Mouse (Mus musculus) gastrocnemius, postnatal 4 days (tissue): ENCODE measurements around the gene Syt13. TPM values are rescaled to one million over a fixed set of nuclear protein-coding genes. Genes with fewer than 3 reads are reported as not detected.

Source experiments
- DNase-seq, 2 experiments: peaks; one replicate each; pipeline ENCODE4 v3.0.0; 2021 to 2022; ENCODE audit warnings: low spot score in 2 of 2, mixed read lengths in 2 of 2
- total RNA-seq, 2 experiments: library from RNA; stranded (reverse); gene quantifications; 2 replicates each; pipeline ENCODE4 v1.2.3; 2021

Syt13 gene
- total RNA-seq, 2 experiments from 2014 or later, result 3.5 to 4.1 TPM

- DNase-seq, result no peak
Observed at GRCm38 (mm10) chr2:92920709-92921108, 5.8 kb downstream of the Syt13 start.

DNA sequence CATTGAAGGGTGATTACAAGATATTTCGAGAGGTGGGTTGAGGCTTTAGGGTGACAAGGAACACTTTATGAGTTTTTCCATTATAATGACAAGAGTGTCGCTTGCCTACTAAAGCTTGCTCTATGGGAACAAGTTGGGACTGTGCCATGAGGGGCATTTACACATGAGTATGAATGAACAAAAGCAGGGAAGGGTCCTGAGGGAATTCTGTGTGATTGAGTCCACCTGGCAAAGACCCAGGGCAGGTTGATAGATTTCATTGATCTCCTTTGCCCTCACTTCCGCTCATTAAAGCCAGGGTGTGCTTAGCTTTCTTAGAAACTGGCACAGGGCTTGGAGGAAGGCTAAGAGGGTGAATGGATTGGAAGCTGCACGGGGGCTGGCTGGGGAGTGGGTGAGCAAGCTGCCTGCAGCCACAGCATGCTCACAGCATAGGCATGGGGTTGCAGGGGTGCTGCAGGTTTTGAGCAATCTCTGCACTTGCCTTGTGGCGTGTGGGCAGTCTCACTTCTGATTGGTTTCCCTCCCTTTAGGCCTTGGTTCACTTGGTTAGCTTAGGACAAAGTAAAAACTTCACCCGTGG, 9.9 kb downstream of the Syt13 start:
- DNase-seq, result no peak

- no peak for DNase-seq
Observed at GRCm38 (mm10) chr2:92929696-92930095, 14.8 kb downstream of the Syt13 start.

- DNase-seq, result no peak
Observed at GRCm38 (mm10) chr2:92931061-92931460, 16.2 kb downstream of the Syt13 start.

GRCm38 (mm10) chr2:92933379-92933778, 18.5 kb downstream of the Syt13 start:
- no peak for DNase-seq

DNA sequence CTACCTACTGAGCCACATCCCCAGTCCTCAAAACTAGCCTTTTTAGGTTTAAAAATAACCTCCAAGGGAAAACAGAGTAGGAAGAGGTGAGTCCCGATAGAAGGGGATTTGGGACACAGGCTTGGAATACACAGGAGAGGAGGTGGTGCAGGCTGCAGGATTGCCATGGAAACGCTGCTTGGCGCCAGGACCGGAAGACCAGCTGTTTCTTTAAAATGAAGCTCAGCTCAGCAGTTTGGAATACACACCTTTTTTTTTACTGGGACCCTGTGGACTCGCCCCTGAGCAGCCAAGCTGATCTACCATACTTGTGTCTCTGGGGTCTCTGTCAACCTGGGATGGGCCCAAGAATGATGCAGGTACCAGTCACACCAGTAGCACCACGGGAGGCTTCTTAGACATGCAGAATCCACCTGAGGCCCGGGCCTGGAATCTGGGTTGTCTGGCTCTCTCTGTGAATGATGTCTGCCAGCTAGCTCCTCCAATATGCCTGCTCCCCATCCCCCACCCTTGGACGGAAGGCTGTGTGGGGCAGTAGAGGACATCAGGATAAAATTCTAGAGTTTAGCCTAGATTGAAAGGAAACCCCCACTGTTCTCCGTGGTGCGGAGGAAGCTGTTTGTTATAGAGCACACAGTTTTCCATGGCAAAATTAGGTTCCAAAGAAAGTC, 19.5 kb downstream of the Syt13 start:
- no peak for DNase-seq

- DNase-seq, result no peak
Observed at GRCm38 (mm10) chr2:92935483-92935882, 20.6 kb downstream of the Syt13 start.

DNA sequence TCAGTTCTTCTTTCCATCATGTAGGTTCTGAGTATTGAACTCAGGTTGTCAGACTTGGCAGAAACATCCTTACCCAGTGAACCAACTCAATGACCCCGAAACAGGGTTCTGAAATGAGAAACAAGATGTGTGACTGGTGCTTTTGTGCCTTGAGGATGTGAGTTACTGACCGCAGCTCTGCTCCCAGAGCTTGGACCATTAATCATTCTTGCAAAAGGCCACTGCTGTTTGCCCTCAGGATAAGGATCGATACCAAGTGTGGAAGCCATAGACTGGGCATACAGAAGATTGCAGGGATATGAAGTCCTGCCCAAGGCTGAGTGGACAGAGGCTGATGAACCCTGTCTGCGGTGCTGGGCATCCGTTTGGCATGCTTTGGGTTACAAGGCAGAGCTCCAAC, 23.2 kb downstream of the Syt13 start:
- DNase-seq, result no peak

- DNase-seq, result no peak
Observed at GRCm38 (mm10) chr2:92938827-92939226, 23.9 kb downstream of the Syt13 start.

GRCm38 (mm10) chr2:92940963-92941362, 26.1 kb downstream of the Syt13 start:
- no peak for DNase-seq

GRCm38 (mm10) chr2:92941463-92941862, 26.6 kb downstream of the Syt13 start:
- DNase-seq, result no peak

DNA sequence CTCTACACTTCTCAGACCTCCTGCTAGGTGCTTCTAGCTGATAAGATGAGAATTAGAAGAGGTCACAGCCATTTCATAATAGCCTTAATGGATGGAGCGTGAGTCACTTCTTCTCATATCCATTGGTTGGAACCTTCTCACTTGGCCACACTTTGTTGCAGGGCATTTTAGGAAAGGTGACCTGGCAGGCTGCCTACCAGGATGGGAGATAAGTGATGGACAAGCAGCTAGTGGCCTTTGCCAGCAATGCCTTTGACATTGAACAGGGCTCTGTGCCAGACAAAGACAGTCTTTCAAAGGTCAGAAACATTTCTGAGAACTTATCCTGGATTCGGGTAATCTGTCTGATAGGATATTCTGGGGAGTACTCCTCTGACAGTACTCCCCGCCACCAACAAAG, 28.5 kb downstream of the Syt13 start:
- DNase-seq, result no peak

GRCm38 (mm10) chr2:92944356-92944755, 29.5 kb downstream of the Syt13 start:
- DNase-seq, result no peak

DNA sequence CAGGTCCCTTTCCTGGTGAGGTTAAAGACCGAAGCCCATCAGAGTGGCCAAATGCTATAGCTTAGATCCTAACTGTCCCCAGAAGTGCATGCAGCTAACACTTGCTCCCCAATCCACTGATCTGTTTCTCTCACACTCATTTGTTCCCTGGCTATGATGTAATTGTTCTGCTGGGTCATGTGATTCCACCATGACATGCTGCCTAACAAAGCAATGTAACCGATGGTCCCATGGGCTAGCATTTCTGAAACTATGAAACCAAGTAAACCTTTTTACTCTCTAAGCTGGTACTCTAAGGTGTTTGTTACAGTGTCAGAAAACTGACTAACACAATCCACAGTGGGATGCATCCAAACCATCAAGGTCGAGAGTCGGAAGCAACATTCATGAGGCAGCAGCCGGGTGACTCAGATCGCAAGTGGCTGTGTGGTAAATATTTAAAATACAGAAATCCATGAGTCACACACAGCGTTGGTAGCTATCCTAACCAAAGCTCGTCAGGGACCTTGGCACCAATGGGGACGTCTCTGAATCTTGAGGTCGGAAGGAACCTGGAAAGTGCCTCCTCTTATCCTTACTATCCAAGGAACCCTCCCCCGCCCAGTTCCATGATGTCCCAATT, 30.3 kb downstream of the Syt13 start:
- DNase-seq, result no peak

DNA sequence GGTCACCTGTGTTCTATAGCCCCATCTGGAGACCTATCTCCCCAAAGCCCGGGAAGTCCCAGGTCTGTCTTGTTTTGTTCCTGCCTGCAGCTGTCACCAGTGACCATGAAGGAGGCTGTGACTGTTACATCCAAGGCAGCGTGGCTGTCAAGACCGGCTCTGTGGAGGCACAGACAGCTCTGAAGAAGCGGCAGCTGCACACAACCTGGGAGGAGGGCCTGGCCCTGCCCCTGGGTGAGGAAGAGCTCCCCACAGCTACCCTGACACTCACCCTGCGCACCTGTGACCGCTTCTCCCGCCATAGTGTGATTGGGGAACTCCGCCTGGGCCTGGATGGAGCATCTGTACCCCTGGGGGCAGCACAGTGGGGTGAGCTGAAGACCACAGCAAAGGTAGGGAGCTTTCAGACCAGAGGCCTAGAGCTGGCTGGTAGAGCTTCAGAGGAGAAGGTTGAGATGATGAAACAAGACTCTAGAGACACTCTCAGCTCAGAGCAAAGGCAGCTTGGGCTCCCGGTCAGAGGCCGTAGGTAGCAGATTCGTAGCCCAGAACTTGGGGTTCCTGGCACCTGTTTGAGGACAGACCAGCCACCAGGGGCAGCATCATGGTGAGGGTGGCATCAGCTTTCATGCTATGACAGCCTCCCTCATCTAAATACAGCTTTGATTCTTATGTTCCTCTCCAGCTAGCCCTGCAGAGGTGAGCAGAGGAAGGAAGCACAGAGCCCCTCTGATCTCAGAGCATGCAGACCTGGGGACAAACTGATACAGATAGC, 31.1 kb downstream of the Syt13 start:
- no peak for DNase-seq

DNA sequence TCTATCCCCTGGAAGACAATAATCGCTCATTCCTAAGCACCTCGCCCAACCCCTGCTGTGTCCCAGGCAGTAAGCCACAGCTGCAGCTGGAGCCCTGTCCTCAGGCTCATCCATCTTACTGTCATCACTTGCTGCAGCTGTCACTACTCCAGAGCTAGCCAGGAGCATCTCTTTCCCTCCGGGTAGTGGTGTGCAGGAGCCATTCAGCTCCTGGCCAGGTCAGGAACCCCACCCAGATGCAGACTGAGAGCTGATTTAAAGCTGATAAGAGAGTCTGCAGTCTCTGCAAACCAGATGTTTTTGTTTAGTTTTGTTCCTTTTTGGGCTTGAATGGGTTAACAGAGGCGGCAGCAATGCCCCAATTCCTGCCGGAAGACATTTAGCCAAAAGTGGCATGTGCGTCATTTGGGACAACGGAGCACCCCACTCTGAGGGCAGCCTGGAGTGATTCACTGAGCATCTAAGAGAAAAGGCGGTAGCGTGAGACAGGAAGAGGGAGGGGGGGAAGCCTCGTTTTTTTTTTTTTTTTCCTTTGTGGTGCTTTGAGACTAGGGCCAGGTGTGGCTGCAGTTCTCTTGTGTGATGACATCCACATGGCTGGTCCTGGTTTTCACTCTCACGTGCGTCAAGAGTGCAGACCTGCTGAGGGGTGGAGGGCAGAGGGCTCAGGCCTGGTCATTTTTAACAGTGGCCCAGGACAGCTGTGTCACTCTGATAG, 33.2 kb downstream of the Syt13 start:
- peak; percentile 55 to 71 for DNase-seq

- DNase-seq, result no peak
Observed at GRCm38 (mm10) chr2:92948699-92949300, 33.9 kb downstream of the Syt13 start.

DNA sequence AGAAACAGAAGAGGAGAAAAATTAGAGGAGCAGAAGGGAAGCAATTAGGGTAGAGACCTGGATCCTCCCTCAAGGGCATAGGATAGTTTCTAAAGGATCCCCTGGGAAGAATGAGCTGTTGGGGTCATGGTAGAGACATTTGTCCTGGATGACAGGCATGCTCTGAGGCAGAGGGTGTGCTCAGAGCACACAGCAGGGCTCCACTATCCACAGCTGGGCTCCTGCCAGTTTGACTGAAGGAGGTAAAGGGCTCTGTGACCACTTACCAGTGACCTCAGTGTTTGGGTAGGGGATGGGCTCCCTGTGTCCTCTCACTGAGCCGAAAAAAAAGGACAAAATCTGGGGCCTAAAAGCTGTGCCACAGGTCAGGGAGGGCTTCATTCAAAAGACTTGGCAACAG, 34.6 kb downstream of the Syt13 start:
- no peak for DNase-seq

DNA sequence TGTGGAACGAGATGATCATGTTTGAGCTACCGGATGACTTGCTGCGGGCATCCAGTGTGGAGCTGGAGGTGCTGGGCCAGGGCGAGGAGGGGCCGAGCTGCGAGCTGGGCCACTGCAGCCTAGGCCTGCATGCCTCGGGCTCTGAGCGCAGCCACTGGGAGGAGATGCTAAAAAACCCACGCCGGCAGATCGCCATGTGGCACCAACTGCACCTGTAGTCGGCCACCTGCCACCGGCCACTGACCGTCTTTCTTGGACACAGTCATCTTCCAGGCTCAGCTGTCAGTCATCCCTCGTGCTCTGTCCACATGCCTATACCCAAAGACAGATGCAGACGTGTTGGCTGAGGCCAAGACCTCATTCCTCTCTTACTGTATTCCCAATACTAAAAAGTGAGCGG, 38.6 kb downstream of the Syt13 start:
- DNase-seq, result no peak

DNA sequence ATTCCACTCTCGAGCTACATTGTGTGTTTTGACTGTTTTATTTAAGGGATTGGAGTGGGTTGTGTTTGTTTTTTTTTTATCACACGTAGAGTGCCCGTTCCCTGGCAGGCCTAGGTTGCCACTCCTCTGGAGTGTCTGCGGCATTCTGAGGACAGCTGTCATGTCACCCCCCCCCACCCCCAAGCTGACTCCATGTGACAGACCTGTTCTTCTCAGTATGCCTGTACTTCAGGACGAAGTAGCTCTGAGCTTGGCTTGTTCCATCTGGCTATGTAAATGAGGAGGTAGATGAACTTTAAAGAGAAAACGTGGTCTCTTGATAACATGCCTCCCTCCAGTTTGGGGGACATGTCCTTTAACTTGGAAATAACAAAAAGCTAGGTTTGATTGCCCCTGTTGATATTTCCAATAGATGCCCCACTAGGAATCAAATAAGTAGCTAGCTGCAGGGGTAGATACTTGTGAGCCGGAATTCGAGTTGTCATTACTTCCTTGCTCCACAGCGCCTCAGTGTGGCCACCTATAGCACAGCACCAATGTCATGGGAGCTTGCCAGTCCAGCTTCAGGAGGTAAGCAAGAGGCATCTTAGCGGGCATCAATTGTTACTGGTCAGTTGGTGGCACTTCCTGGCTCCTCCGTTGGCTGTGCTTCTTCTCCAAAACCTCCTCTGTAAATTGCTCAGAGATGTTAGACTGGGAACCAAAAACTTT, 39.7 kb downstream of the Syt13 start:
- peak; percentile 50 to 66 for DNase-seq
